Mouse (Mus musculus) B cell, adult 62 days (primary cell): ENCODE measurements around the gene Nme2. TPM values are rescaled to one million over a fixed set of nuclear protein-coding genes. Genes with fewer than 3 reads are reported as not detected.

Experiments
- total RNA-seq: library from RNA; stranded (reverse); gene quantifications from 4 replicates; pipeline ENCODE4 v1.2.4, GENCODE M21; 2023

The Nme2 gene
- 156 to 201 TPM (median 191 TPM) in 4 replicates for total RNA-seq

DNA sequence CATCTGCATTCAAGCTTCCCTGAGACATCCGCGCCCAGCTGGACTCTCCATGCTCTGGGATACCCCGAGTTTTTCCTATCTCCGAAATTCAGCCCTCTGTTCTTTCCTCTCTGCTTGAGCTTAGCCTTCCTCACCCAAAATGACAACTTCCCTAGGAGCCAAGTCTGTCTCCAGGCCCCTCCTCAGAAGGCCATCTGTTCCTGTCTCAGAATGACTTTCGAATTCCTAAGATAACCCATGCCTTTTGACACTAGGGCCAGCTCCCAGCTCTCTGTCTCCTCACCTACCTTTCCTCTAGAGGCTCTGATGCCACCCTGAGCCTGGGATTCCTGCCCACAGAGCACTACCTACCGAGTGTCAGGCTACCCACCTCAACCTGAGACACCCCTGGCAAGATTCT lies at the start of gene Nme2:
Nme2 (minus strand) TSS at position 101 of the 400 bp plus-strand sequence.

GRCm38 (mm10) chr11:93995720-93996305 lies 39.8 kb upstream of the Nme2 start, which contains the start of gene Spag9:
Gene Spag9, plus strand, starts transcription at chr11:93996091.

GRCm38 (mm10) chr11:93968005-93968847 lies 12.2 kb upstream of the Nme2 start, which contains the start of the genes Gm20390 and Nme1:
Gene Gm20390, minus strand, starts transcription at chr11:93968293.
Gene Nme1, minus strand, starts transcription at chr11:93968521.

Other genes starting within 250 kb of the Nme2 start
- gene Utp18, start 70.5 kb downstream of the Nme2 start, total RNA-seq = 60.5 to 69.9 TPM (median 66.4 TPM) in 4 replicates
- gene Mbtd1, start 70.4 kb downstream of the Nme2 start, total RNA-seq = 69.3 to 79.5 TPM (median 73.5 TPM) in 4 replicates
- 43.7 to 61.1 TPM (median 49.2 TPM) in 4 replicates for gene Gm20390, start 12.0 kb upstream of the Nme2 start, total RNA-seq
- gene Nme1, start 12.3 kb upstream of the Nme2 start, total RNA-seq = 44.3 to 55.1 TPM (median 51.8 TPM) in 4 replicates
- gene Spag9, start 39.8 kb upstream of the Nme2 start, total RNA-seq = 199 to 224 TPM (median 200 TPM) in 4 replicates